In genomic region chr2:8546116-8546515, GRCm38 (mm10) we compare ENCODE assay signal across 24 mouse cellular contexts.
"Had no signal": no experiment of that assay in that cellular context is flagged by ENCODE, and none has a peak within 500 bp of the region (broad histone marks: within the 10 kb centered on the region; RNA-seq: fewer than 3 reads in every experiment).

No protein-coding gene starts in this region.

- H3K4me3 ChIP-seq: limb, embryonic 10.5 days; limb, embryonic 13.5 days; liver, embryonic 12.5 days; liver, embryonic 15.5 days; megakaryocyte, embryonic 14.5 days; midbrain, embryonic 10.5 days; midbrain, embryonic 13.5 days; myocyte; neural tube, embryonic 13.5 days had no signal

- ATAC-seq: liver, embryonic 12.5 days; lung, postnatal 0 days; midbrain, embryonic 13.5 days; midbrain, embryonic 16.5 days had no signal

- H3K36me3 ChIP-seq: limb, embryonic 10.5 days; limb, embryonic 13.5 days; liver, embryonic 12.5 days; liver, embryonic 15.5 days; midbrain, embryonic 10.5 days; midbrain, embryonic 13.5 days; neural tube, embryonic 13.5 days had no signal

- H3K27me3 ChIP-seq: limb, embryonic 13.5 days; liver, embryonic 12.5 days; liver, embryonic 15.5 days; megakaryocyte, embryonic 14.5 days; midbrain, embryonic 13.5 days; neural tube, embryonic 13.5 days had no signal

- H3K27ac ChIP-seq: limb, embryonic 10.5 days; limb, embryonic 13.5 days; liver, embryonic 12.5 days; liver, embryonic 15.5 days; midbrain, embryonic 10.5 days; midbrain, embryonic 13.5 days; neural tube, embryonic 13.5 days; stomach, postnatal 0 days had no signal

- H3K9ac ChIP-seq: limb, embryonic 13.5 days; liver, embryonic 12.5 days; liver, embryonic 15.5 days; lung, embryonic 14.5 days; midbrain, embryonic 13.5 days; neural tube, embryonic 13.5 days had no signal

- H3K9me3 ChIP-seq: limb, embryonic 10.5 days; limb, embryonic 13.5 days; liver, embryonic 12.5 days; liver, embryonic 15.5 days; megakaryocyte, embryonic 14.5 days; midbrain, embryonic 10.5 days; midbrain, embryonic 13.5 days; neural tube, embryonic 13.5 days had no signal

- H3K4me1 ChIP-seq: limb, embryonic 10.5 days; limb, embryonic 13.5 days; liver, embryonic 12.5 days; liver, embryonic 15.5 days; megakaryocyte, embryonic 14.5 days; midbrain, embryonic 10.5 days; midbrain, embryonic 13.5 days; neural tube, embryonic 13.5 days had no signal

- DNase-seq: kidney, adult 9 months; kidney, postnatal 14 days; kidney, postnatal 4 days; liver; lung, embryonic 14.5 days; lung, postnatal 36 days; right cerebral cortex, adult 18-20 months; right cerebral cortex, postnatal 14 days; right cerebral cortex, postnatal 4 days; thymus, adult 2 months; thymus, postnatal 14 days; thymus, postnatal 4 days had no signal

- H3K4me2 ChIP-seq: limb, embryonic 13.5 days; liver, embryonic 12.5 days; liver, embryonic 15.5 days; lung, embryonic 14.5 days; midbrain, embryonic 13.5 days; neural tube, embryonic 13.5 days had no signal
